8 mouse cellular contexts compared by ENCODE assay signal in genomic region chr12:111413300-111413699, GRCm38 (mm10). TPM values are rescaled to one million over a fixed set of nuclear protein-coding genes. Genes with fewer than 3 reads are reported as not detected.
DNase-seq lines count a peak whose midpoint lies in the region; ATAC-seq and TF ChIP-seq lines count a peak whose summit lies in the region.

No protein-coding gene starts in this region.

- no peak overlapping the region for H3K9ac ChIP-seq in ES-E14 (ENCODE audit: insufficient read depth, low read depth, low read length, poor library complexity, severe bottlenecking)
- H3K9ac ChIP-seq in lung, embryonic 16.5 days (ENCODE audit: low read length): peak overlapping the region; percentile 57

- ATAC-seq in hematopoietic stem cell, adult 5-6 weeks (replicated peaks in 1 of 2; ENCODE audit: insufficient read depth in 1 of 2, low FRiP score in 2 of 2, low TSS enrichment in 1 of 2, low read depth in 1 of 2, poor library complexity in 2 of 2, severe bottlenecking in 2 of 2): peak; percentile 82 to 93
- peak; percentile 85 for ATAC-seq in lung, embryonic 16.5 days (ENCODE audit: low read depth)

- no peaks in the 10 kb centered on the region for H3K36me3 ChIP-seq in ES-E14 (ENCODE audit: control insufficient read depth, insufficient read depth, low read length, poor library complexity, severe bottlenecking)
- no peaks in the 10 kb centered on the region for H3K36me3 ChIP-seq in lung, embryonic 16.5 days (ENCODE audit: control insufficient read depth, insufficient read depth, low read length)

- 2% methylated on average over 21 of the region's 21 CpGs for WGBS in cerebellum, adult 2 months
- WGBS in lung, embryonic 16.5 days: under 1% methylated on average over 21 of the region's 21 CpGs

- peak; percentile 80 for DNase-seq in ES-E14 (ENCODE audit: low read depth, low spot score)
- DNase-seq in cerebellum, adult 2 months: peak; percentile 85 to 90
- DNase-seq in forelimb bud, embryonic 11.5 days (ENCODE audit: low read depth, low spot score): peak; percentile 93
- DNase-seq in layer of hippocampus, adult 9-10 months (ENCODE audit: low spot score): peak; percentile 72
- DNase-seq in ovary, postnatal 10 days (ENCODE audit: low spot score): peak; percentile 75
- DNase-seq in thymus, postnatal 0 days (ENCODE audit: low spot score): peak; percentile 79

- peak; percentile 97 for TF ChIP-seq CTCF in cerebellum, adult 2 months (IDR thresholded peaks at IDR 0.05; ENCODE audit: borderline replicate concordance, insufficient read depth, low read depth, low read length)

- no peaks in the 10 kb centered on the region for H3K27me3 ChIP-seq in cerebellum, adult 2 months (ENCODE audit: control insufficient read depth, insufficient read depth, low read length)
- no peaks in the 10 kb centered on the region for H3K27me3 ChIP-seq in lung, embryonic 16.5 days (ENCODE audit: control insufficient read depth, insufficient read depth, low read depth, low read length)

- peak overlapping the region; percentile 57 for H3K4me2 ChIP-seq in lung, embryonic 16.5 days (ENCODE audit: low read depth, low read length)

- in situ Hi-C loops in ES-E14 (cut with MboI; ENCODE audit: low sequenced_read_pairs in 2 of 2, unreplicated experiment in 2 of 2): no loop called here

- no peaks in the 10 kb centered on the region for H3K9me3 ChIP-seq in ES-E14 (ENCODE audit: control insufficient read depth, insufficient read depth, low read depth, low read length)
- no peaks in the 10 kb centered on the region for H3K9me3 ChIP-seq in lung, embryonic 16.5 days (ENCODE audit: control insufficient read depth, low read length)

- H3K4me3 ChIP-seq in ES-E14 (ENCODE audit: insufficient read depth in 1 of 2, low read depth in 1 of 2, low read length in 2 of 2, poor library complexity in 1 of 2, severe bottlenecking in 1 of 2): peak overlapping the region in 1 of 2 experiments; percentile 1; a peak in 2 of 4 replicates
- no peak overlapping the region for H3K4me3 ChIP-seq in cerebellum, adult 2 months (replicated peaks; ENCODE audit: insufficient read depth, low read depth, low read length)
- peak overlapping the region; percentile 34 for H3K4me3 ChIP-seq in lung, embryonic 16.5 days (ENCODE audit: low read length)

- peaks cover 0 to 8% of the 10 kb centered on the region in 2 experiments; a peak in 1 of 4 replicates for H3K4me1 ChIP-seq in ES-E14 (ENCODE audit: control insufficient read depth in 2 of 2, insufficient read depth in 2 of 2, low read length in 2 of 2, poor library complexity in 1 of 2)
- peaks cover 13% of the 10 kb centered on the region for H3K4me1 ChIP-seq in cerebellum, adult 2 months (ENCODE audit: control insufficient read depth, insufficient read depth, low read length)
- peaks cover 35% of the 10 kb centered on the region for H3K4me1 ChIP-seq in lung, embryonic 16.5 days (replicated peaks; ENCODE audit: control insufficient read depth, insufficient read depth, low read length)

- no peak overlapping the region for H3K27ac ChIP-seq in ES-E14 (ENCODE audit: insufficient read depth, low read depth, low read length, poor library complexity, severe bottlenecking)
- H3K27ac ChIP-seq in cerebellum, adult 2 months (ENCODE audit: insufficient read depth, low read length): no peak overlapping the region
- H3K27ac ChIP-seq in lung, embryonic 16.5 days (ENCODE audit: low read length): peak overlapping the region; percentile 70

- TF ChIP-seq POLR2A in cerebellum, adult 2 months (IDR thresholded peaks at IDR 0.05; ENCODE audit: borderline replicate concordance, insufficient read depth, low read length): no peak

TF ChIP-seq in ES-E14, 5 proteins besides CTCF, POLR2A, EP300 and RAD21:
- peak; percentile 47; the same call in 1 of the 2 replicates for TF ChIP-seq ZC3H11A (IDR thresholded peaks at IDR 0.05; ENCODE audit: borderline replicate concordance, low read depth, low read length)
- peak; percentile 39; the same call in 1 of the 2 replicates for TF ChIP-seq ZNF384 (IDR thresholded peaks at IDR 0.05; ENCODE audit: low read depth, low read length)
- TF ChIP-seq HCFC1 (IDR thresholded peaks at IDR 0.05; ENCODE audit: borderline replicate concordance, insufficient read depth, low read length): no peak

RNA-seq across cellular contexts. Expression of gene Exoc3l4, which starts 3.5 kb away (rescaled TPM):
- total RNA-seq in ES-E14 (2012; rRNA removed): 1.8 and 5.6 TPM in 2 replicates
- polyA plus RNA-seq in cerebellum, adult 2 months (2012; rRNA removed): 6.5 and 10.0 TPM in 2 replicates
- total RNA-seq in hematopoietic stem cell, adult 5-6 weeks (2017): 0.19 and 0.79 TPM in 2 replicates
- polyA plus RNA-seq in lung, embryonic 16.5 days (2015; fragmentation: Nextera tagmentation; extraction: Ambion mirVana): 13.0 and 14.5 TPM in 2 replicates
- polyA plus RNA-seq in thymus, postnatal 0 days (2015; fragmentation: Nextera tagmentation; extraction: Ambion mirVana): 25.3 and 33.2 TPM in 2 replicates

RNA-seq across cellular contexts. Expression of gene Lbhd2, which starts 6.7 kb away (rescaled TPM):
- total RNA-seq in ES-E14 (2012; rRNA removed): 0.36 TPM in 1 of 2 replicates, not detected in the other
- polyA plus RNA-seq in cerebellum, adult 2 months (2012; rRNA removed): 1.5 and 2.5 TPM in 2 replicates
- total RNA-seq in hematopoietic stem cell, adult 5-6 weeks (2017): not detected in 2 replicates
- polyA plus RNA-seq in lung, embryonic 16.5 days (2015; fragmentation: Nextera tagmentation; extraction: Ambion mirVana): 0.79 and 0.80 TPM in 2 replicates
- polyA plus RNA-seq in thymus, postnatal 0 days (2015; fragmentation: Nextera tagmentation; extraction: Ambion mirVana): 4.8 and 5.9 TPM in 2 replicates

RNA-seq across cellular contexts. Expression of gene Tnfaip2, which starts 29.0 kb away (rescaled TPM):
- total RNA-seq in ES-E14 (2012; rRNA removed): 1.0 and 4.1 TPM in 2 replicates
- polyA plus RNA-seq in cerebellum, adult 2 months (2012; rRNA removed): 0.87 and 1.2 TPM in 2 replicates
- 15.1 and 39.1 TPM in 2 replicates for total RNA-seq in hematopoietic stem cell, adult 5-6 weeks (2017)
- polyA plus RNA-seq in lung, embryonic 16.5 days (2015; fragmentation: Nextera tagmentation; extraction: Ambion mirVana): 4.0 and 6.9 TPM in 2 replicates
- polyA plus RNA-seq in thymus, postnatal 0 days (2015; fragmentation: Nextera tagmentation; extraction: Ambion mirVana): 9.0 and 9.1 TPM in 2 replicates

RNA-seq across cellular contexts. Expression of gene Cdc42bpb, which starts 35.8 kb away (rescaled TPM):
- 63.7 and 78.2 TPM in 2 replicates for total RNA-seq in ES-E14 (2012; rRNA removed)
- polyA plus RNA-seq in cerebellum, adult 2 months (2012; rRNA removed): 176 and 177 TPM in 2 replicates
- 7.2 and 8.0 TPM in 2 replicates for total RNA-seq in hematopoietic stem cell, adult 5-6 weeks (2017)
- 34.4 and 36.1 TPM in 2 replicates for polyA plus RNA-seq in lung, embryonic 16.5 days (2015; fragmentation: Nextera tagmentation; extraction: Ambion mirVana)
- 4.3 and 4.9 TPM in 2 replicates for polyA plus RNA-seq in thymus, postnatal 0 days (2015; fragmentation: Nextera tagmentation; extraction: Ambion mirVana)
